Mouse (Mus musculus): Measurements from ENCODE around the gene Vps37d. TPM values are rescaled to one million over a fixed set of nuclear protein-coding genes. Genes with fewer than 3 reads are reported as not detected.

Vps37d gene
- polyA plus RNA-seq, 1 experiment from 2014 or later = 3.3 TPM

DNA sequence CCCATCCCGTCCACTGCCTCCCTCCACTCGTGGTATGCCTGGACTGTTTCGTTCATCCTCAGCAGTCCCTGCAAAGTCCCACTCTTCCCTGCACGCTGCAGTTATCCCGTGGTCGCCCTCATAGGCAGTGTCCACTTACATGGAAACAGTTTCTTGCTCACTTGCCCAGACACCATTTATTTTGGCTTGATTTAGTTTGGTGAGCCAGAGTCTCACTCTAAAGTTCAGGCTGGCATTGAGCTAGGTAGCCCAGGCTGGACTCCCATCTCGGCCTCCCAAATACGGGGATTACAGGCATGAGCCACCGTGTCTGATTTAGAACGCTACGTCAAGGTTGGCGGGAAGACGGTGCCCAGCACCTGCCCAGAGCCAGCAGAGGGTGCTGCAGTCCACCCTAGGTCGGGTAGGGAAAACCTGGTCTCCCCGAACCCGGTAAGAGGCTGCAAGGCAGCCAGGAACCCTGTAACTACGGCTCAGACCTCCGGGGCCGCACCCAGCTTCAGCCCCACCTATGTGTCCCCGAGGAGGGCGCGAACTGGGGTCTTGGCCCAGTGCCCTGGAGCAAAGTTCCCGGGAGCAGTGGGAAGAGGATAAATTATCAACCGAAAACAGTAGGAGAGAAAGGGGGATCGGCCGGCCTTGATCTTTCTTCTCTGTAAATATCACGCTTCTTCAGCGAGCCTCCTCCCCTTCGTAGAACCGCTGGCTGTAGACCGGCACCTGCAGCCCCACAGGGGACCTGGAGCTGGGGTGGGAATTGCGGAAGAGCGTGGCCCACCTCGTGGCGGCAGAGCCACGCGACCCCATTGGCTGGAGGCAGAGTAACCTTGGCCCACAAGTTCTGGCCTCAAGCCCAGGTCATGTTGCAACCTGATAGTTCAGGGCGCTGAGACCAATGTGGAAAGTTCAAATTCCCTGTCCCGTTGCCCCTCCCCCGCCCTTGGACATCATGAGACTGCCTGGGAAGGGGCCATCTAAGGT is 29.7 kb upstream of the Vps37d start:
- no peak overlapping the region for H3K27ac ChIP-seq (replicated peaks)
- H3K27me3 ChIP-seq (replicated peaks) = peaks cover 90% of the 10 kb centered on the region
- WGBS = 8% methylated on average over 40 of the region's 40 CpGs
- peak overlapping the region; percentile 67 for H3K9ac ChIP-seq
- H3K9me3 ChIP-seq = no peaks in the 10 kb centered on the region; the same call in 1 of the 2 replicates
- H3K36me3 ChIP-seq = no peaks in the 10 kb centered on the region
- H3K4me3 ChIP-seq = peak overlapping the region; percentile 53
- no peak for ATAC-seq (ENCODE audit: extremely low read depth, insufficient number of reproducible peaks, low FRiP score, low TSS enrichment)
- peaks cover 21% of the 10 kb centered on the region for H3K4me1 ChIP-seq
- H3K4me2 ChIP-seq = peak overlapping the region; percentile 91

DNA sequence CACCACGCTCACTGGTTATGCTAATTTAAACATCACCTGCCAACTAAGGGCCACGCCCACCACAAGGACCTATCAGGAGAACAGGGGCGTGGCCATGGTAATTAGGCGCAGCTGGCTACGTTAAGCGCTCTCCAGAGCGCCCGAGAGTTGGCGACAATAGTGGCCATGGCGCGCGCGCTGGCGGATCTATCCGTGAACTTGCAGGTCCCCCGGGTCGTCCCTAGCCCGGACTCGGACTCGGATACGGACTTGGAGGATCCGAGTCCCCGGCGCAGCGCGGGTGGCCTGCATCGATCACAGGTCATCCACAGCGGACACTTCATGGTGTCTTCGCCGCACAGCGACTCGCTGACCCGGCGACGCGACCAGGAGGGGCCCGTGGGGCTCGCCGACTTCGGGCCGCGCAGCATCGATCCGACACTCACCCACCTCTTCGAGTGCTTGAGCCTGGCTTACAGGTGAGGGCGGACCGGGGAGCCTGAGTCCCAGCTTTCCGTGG is 28.7 kb upstream of the Vps37d start:
- Histone ChIP-seq H3K4me1 (peaks cover 21% of the 10 kb centered on the region), H3K9me3 (no peaks in the 10 kb centered on the region; the same call in 1 of the 2 replicates), H3K36me3 (no peaks in the 10 kb centered on the region), H3K4me3 (peak overlapping the region; percentile 53), H3K27ac (replicated peaks) (no peak overlapping the region), H3K9ac (peak overlapping the region; percentile 67), H3K4me2 (peak overlapping the region; percentile 91), H3K27me3 (replicated peaks) (peaks cover 86% of the 10 kb centered on the region)
- ATAC-seq (ENCODE audit: extremely low read depth, insufficient number of reproducible peaks, low FRiP score, low TSS enrichment) = peak; percentile 69; the same call in 1 of the 2 replicates
- under 1% methylated on average over 48 of the region's 48 CpGs for WGBS

DNA sequence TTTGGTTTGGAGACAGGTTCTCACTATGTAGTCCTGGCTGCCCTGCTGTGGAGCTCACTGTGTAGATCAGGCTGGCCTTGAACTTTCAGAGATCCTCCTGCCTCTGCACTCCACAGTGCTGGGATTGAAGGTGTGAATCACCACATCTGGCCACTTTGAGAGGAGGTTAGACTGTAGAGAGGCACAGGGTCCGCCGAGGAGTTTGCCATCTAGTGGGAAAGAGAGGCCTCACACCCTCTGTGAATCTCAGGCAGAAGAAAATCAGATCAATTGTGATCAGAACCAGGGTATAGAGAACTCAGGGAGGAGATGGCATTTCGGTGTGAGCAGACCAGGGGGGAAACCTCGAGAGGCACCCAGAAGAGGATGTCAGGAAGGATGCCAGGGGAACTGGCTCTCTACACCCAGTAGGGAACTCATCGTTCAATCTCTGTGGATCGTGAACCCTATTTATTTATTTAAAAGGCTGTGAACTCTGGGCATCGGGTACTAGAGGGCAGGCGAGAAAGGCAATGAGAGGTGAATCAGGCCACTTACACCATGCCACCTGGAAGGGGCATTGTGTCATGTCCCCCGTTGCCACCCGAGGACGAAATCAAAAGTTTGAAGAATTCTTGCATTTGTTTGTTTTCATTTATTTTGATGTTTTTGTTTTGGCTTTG is 26.1 kb upstream of the Vps37d start:
- H3K4me1 ChIP-seq = peaks cover 21% of the 10 kb centered on the region
- no peak overlapping the region for H3K9ac ChIP-seq
- no peaks in the 10 kb centered on the region for H3K9me3 ChIP-seq
- ATAC-seq (ENCODE audit: extremely low read depth, insufficient number of reproducible peaks, low FRiP score, low TSS enrichment) = no peak
- H3K4me2 ChIP-seq = no peak overlapping the region
- H3K27me3 ChIP-seq (replicated peaks) = peaks cover 63% of the 10 kb centered on the region
- H3K27ac ChIP-seq (replicated peaks) = no peak overlapping the region
- 56% methylated on average over 11 of the region's 11 CpGs for WGBS
- no peaks in the 10 kb centered on the region for H3K36me3 ChIP-seq
- H3K4me3 ChIP-seq = no peak overlapping the region

DNA sequence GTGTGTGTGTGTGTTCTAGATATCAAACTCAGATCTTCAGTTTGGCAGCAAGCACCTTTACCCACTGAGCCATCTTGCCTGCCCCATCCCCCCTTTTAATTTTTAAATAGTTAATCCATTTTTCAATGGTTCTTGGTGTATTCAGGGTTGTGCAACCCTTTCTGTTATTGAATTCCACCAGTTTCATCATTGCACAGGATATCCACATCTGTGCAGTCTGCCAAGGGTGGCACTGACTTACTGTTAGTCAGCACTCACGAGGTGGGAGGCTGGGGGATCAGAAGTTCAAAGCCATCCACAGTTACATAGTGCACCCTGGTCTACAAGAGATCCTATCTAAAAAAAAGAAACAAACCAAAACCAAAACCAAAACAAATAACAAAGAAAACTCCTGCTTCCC is 22.9 kb upstream of the Vps37d start:
- Histone ChIP-seq H3K4me3 (no peak overlapping the region), H3K4me2 (no peak overlapping the region), H3K36me3 (no peaks in the 10 kb centered on the region), H3K4me1 (no peaks in the 10 kb centered on the region), H3K27me3 (replicated peaks) (peaks cover 43% of the 10 kb centered on the region), H3K9me3 (no peaks in the 10 kb centered on the region), H3K27ac (replicated peaks) (no peak overlapping the region), H3K9ac (no peak overlapping the region)
- WGBS = 31% methylated on average over 1 of the region's 1 CpGs
- ATAC-seq (ENCODE audit: extremely low read depth, insufficient number of reproducible peaks, low FRiP score, low TSS enrichment) = no peak

DNA sequence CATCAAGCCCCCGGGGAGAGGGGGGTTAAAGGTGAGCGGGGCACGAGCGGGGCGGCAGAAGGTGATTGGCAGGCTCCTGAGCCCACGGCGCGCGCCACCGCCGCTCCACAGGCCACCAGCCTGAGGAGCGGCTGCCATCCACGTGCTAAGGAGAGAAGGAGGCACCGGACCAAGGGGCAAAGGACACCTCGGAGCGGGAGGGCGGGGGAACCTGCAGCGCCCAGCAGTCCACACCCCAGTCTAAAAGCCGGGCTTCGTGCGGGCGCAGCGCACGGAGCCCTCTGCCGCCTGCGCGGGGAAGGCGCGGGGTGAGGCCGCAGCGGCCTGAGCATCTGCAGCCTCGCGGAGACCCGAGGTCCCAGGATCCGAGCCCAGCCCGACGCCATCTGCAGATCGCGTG is 11.6 kb upstream of the Vps37d start, which contains the start of gene Mlxipl:
Gene Mlxipl, plus strand, starts transcription at position 238 of the 400 bp plus-strand sequence.
- Histone ChIP-seq H3K27ac (replicated peaks) (no peak within 1 kb of the TSS), H3K4me3 (peak within 1 kb of the TSS; percentile 32), H3K27me3 (replicated peaks) (peaks cover 96% of the 10 kb centered on the region), H3K9me3 (no peaks in the 10 kb centered on the region), H3K4me1 (no peaks in the 10 kb centered on the region), H3K4me2 (peak within 1 kb of the TSS; percentile 55), H3K9ac (peak within 1 kb of the TSS; percentile 47), H3K36me3 (no peaks in the 10 kb centered on the region)
- WGBS = 3% methylated on average over 39 of the region's 39 CpGs
- no peak for ATAC-seq (ENCODE audit: extremely low read depth, insufficient number of reproducible peaks, low FRiP score, low TSS enrichment)

DNA sequence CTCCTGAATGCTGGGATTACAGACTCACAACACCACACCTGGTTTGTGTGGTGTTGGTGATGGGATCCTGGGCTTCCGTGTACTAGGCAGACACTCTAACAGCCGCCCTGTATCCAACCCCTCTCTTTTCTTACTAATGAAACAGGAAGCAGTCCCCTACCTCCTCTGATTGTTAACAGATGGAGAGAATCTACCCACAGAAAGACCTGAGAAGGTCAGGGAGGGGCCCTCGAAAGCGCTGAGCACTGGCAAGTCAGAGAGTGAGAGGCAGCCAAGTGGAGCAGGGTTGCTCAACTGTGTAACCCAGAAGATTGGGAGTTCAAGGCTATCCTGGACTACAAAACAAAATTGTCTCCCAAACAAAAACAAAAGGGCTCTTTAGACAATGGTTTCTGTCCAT is 8.8 kb upstream of the Vps37d start:
- WGBS = 62% methylated on average over 4 of the region's 4 CpGs
- ATAC-seq (ENCODE audit: extremely low read depth, insufficient number of reproducible peaks, low FRiP score, low TSS enrichment) = no peak
- no peak overlapping the region for H3K4me3 ChIP-seq
- no peak overlapping the region for H3K27ac ChIP-seq (replicated peaks)
- no peaks in the 10 kb centered on the region for H3K36me3 ChIP-seq
- no peak overlapping the region for H3K9ac ChIP-seq
- no peaks in the 10 kb centered on the region for H3K4me1 ChIP-seq
- no peaks in the 10 kb centered on the region for H3K9me3 ChIP-seq
- peaks cover 80% of the 10 kb centered on the region for H3K27me3 ChIP-seq (replicated peaks)
- H3K4me2 ChIP-seq = no peak overlapping the region

DNA sequence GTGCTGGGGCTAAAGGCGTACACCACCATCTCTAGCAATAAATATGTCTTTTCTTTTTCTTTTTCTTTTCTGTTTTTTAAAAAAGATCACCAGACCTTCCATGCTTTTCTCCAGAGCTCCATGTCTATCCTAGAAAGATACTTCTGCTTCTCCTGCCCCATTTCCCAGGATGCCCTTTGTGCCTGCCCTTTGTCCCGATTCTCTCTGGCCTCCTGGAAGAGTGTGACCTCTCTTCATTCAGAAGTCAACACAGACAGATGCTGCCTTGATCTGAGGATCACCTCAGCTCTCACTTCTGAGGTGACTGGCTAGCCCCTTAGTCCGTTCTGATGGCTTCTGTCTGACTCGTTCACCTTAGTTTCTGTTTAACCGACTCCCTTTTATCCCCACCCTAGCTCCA is 2.5 kb upstream of the Vps37d start:
- ATAC-seq (ENCODE audit: extremely low read depth, insufficient number of reproducible peaks, low FRiP score, low TSS enrichment) = no peak
- H3K9ac ChIP-seq = no peak overlapping the region
- peaks cover 13% of the 10 kb centered on the region for H3K4me1 ChIP-seq
- 0 out of 2 replicates have a peak, but pooled peaks cover under 1% of the 10 kb centered on the region for H3K36me3 ChIP-seq
- 79% methylated on average over 5 of the region's 5 CpGs for WGBS
- H3K4me3 ChIP-seq = no peak overlapping the region
- no peak overlapping the region for H3K4me2 ChIP-seq
- no peaks in the 10 kb centered on the region for H3K9me3 ChIP-seq
- no peak overlapping the region for H3K27ac ChIP-seq (replicated peaks)
- peaks cover 43% of the 10 kb centered on the region for H3K27me3 ChIP-seq (replicated peaks)

DNA sequence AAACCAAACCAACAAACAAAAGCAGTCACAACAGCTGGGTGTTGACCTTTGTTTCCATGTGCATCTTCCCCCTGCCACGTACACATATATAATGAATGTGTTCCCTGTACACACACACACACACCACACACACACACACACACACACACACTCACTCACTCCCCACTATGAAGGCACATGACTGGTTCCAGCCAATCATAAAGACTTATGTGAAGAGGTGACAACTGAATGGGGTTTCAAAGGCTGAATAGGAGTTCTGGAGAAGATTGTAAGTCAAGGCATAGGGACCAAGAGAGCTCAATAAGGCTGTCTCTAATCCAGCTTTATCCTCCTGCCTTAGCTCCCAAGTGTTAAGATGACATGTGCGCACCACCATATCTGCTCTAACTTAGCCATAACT is 1.5 kb upstream of the Vps37d start:
- Histone ChIP-seq H3K9ac (no peak overlapping the region), H3K36me3 (peaks cover 5% of the 10 kb centered on the region; the same call in 1 of the 2 replicates), H3K27me3 (replicated peaks) (peaks cover 34% of the 10 kb centered on the region), H3K4me1 (peaks cover 13% of the 10 kb centered on the region), H3K4me2 (no peak overlapping the region), H3K27ac (replicated peaks) (no peak overlapping the region), H3K9me3 (no peaks in the 10 kb centered on the region), H3K4me3 (no peak overlapping the region)
- WGBS = 93% methylated on average over 2 of the region's 2 CpGs
- ATAC-seq (ENCODE audit: extremely low read depth, insufficient number of reproducible peaks, low FRiP score, low TSS enrichment) = no peak

DNA sequence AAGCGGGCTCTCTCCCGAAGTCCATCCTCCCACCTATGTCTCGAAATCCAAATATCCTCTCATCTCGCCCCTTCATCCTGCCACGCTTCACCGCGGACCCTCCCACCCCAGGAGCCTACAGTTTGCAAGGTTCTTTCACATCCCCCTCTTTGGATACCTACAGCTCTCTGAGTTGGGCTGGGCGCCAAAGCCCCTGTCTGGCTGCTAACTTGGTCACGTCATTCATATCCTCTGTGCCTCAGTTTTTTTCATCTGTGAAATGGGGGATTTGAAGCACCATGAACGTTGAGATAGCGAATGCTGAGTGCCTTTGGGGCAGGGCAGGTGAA is 380 bp upstream of the Vps37d start:
- no peaks in the 10 kb centered on the region for H3K9me3 ChIP-seq
- H3K4me1 ChIP-seq = peaks cover 17% of the 10 kb centered on the region
- peak overlapping the region; percentile 86 for H3K4me2 ChIP-seq
- peaks cover 5% of the 10 kb centered on the region; the same call in 1 of the 2 replicates for H3K36me3 ChIP-seq
- WGBS = under 1% methylated on average over 11 of the region's 11 CpGs
- H3K27me3 ChIP-seq (replicated peaks) = peaks cover 30% of the 10 kb centered on the region
- H3K4me3 ChIP-seq = peak overlapping the region; percentile 83
- no peak overlapping the region for H3K27ac ChIP-seq (replicated peaks)
- peak overlapping the region; percentile 90 for H3K9ac ChIP-seq
- ATAC-seq (ENCODE audit: extremely low read depth, insufficient number of reproducible peaks, low FRiP score, low TSS enrichment) = no peak

DNA sequence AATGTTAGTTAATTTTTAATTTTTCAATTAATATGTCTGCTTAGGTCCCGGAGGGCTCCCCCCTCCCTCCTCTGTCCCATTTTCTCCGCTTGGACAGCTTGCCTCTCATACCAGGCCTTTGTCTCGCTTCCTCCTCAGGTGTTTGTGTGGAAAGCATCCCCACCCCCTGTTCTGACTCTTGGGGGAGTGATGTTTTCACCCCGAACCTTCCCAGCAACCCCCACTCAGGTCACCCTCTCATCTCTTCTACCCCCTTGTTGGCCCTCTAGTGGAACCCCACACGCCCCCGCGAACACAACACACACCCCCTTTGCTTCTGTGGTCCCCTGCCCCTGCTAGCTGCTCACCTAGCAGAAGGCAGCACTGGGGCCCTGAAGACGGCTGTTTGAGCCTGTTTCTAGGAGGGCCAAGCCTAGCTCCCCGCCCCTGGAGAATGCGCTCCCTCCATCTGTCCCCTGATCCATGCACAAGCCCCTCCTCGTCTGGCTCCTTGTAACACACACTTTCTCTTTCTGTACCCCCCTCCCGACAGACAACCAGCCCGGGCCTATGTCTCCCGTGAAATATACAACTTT is 1.0 kb downstream of the Vps37d start:
- Histone ChIP-seq H3K9ac (peak overlapping the region; percentile 90), H3K36me3 (peaks cover 15% of the 10 kb centered on the region), H3K27ac (replicated peaks) (peak overlapping the region; percentile 43; the same call in 1 of the 2 replicates), H3K9me3 (no peaks in the 10 kb centered on the region), H3K4me2 (peak overlapping the region; percentile 86), H3K4me1 (peaks cover 20% of the 10 kb centered on the region), H3K4me3 (peak overlapping the region; percentile 83), H3K27me3 (replicated peaks) (peaks cover 29% of the 10 kb centered on the region)
- 32% methylated on average over 14 of the region's 14 CpGs for WGBS
- ATAC-seq (ENCODE audit: extremely low read depth, insufficient number of reproducible peaks, low FRiP score, low TSS enrichment) = no peak

DNA sequence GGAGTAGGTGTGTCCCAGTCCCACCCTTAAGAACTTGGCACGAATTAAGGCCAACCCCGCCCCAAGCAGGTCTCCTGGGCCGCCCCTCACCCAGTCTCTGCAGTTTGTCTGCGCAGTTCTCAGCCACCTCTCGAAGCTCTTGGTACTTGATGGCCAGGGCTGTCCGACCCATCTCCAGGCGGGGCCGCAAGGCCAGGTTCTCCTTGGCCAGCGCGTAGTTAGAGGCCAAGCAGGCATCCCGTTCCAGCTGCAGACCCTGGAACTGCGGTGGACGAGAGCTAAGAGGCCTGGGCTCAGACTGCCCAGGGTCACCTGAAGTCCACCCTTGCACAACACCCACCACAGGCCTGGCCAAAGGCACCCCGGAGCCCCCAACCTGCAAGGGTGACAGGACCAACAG is 1.7 kb downstream of the Vps37d start:
- Histone ChIP-seq H3K4me2 (peak overlapping the region; percentile 86; the same call in 1 of the 2 replicates), H3K9me3 (no peaks in the 10 kb centered on the region)
- 78% methylated on average over 14 of the region's 14 CpGs for WGBS

More for the DNA sequence above, 1.7 kb downstream of the Vps37d start:
- peaks cover 16% of the 10 kb centered on the region for H3K36me3 ChIP-seq
- H3K4me3 ChIP-seq = no peak overlapping the region
- peaks cover 29% of the 10 kb centered on the region for H3K27me3 ChIP-seq (replicated peaks)
- H3K27ac ChIP-seq (replicated peaks) = no peak overlapping the region
- ATAC-seq (ENCODE audit: extremely low read depth, insufficient number of reproducible peaks, low FRiP score, low TSS enrichment) = no peak
- H3K4me1 ChIP-seq = peaks cover 20% of the 10 kb centered on the region
- no peak overlapping the region; the same call in 1 of the 2 replicates for H3K9ac ChIP-seq
